ENCODE assay signal across 8 mouse cellular contexts in genomic region chr6:50938879-50939278, GRCm38 (mm10).
DNase-seq lines count a peak whose midpoint lies in the region; TF ChIP-seq lines count a peak whose summit lies in the region.

No protein-coding gene starts in this region.

- peaks cover 11% of the 10 kb centered on the region for H3K27me3 ChIP-seq in E14TG2a.4 (ENCODE audit: insufficient read depth, low read length)

- H3K4me1 ChIP-seq in E14TG2a.4 (replicated peaks; ENCODE audit: low read depth, low read length): no peaks in the 10 kb centered on the region

- no peak overlapping the region for H3K4me3 ChIP-seq in layer of hippocampus, adult 2 months
- H3K4me3 ChIP-seq in E14TG2a.4 (replicated peaks; ENCODE audit: low read length): no peak overlapping the region

- H3K36me3 ChIP-seq in E14TG2a.4 (ENCODE audit: insufficient read depth, low read length): no peaks in the 10 kb centered on the region

- H3K27ac ChIP-seq in layer of hippocampus, adult 2 months: no peak overlapping the region

- peak; percentile 85 for TF ChIP-seq CTCF in layer of hippocampus, adult 2 months (conservative IDR thresholded peaks at IDR 0.05)
- TF ChIP-seq CTCF in E14TG2a.4 (conservative IDR thresholded peaks at IDR 0.05; ENCODE audit: low read length): peak; percentile 66

- peak in 1 of 2 experiments; percentile 52 for DNase-seq in layer of hippocampus, adult 2 months (ENCODE audit: low spot score in 2 of 2)
- DNase-seq in layer of hippocampus, adult 8-10 months (ENCODE audit: low spot score in 2 of 2): no peak
- DNase-seq in ZHBTc4 (ENCODE audit: low read depth, low spot score): peak; percentile 35
- DNase-seq in forelimb bud, embryonic 11.5 days (ENCODE audit: low read depth, low spot score): peak; percentile 71
- peak; percentile 64 for DNase-seq in retina, postnatal 1 day
- no peak for DNase-seq in T-cell, adult 2 months (ENCODE audit: low spot score)
- DNase-seq in right cerebral cortex, postnatal 14 days: no peak

- H3K9me3 ChIP-seq in E14TG2a.4 (ENCODE audit: low read length): no peaks in the 10 kb centered on the region

Comparison
In these comparisons a context has a peak if more than half of its experiments do, and no peak if none do; other contexts are left out.
1. DNase-seq: peak in ZHBTc4 (single experiment), forelimb bud, embryonic 11.5 days (single experiment) and retina, postnatal 1 day (single experiment); none in layer of hippocampus, adult 8-10 months (0 of 2), T-cell, adult 2 months (single experiment) and right cerebral cortex, postnatal 14 days (single experiment).